In the genomic region with DNA sequence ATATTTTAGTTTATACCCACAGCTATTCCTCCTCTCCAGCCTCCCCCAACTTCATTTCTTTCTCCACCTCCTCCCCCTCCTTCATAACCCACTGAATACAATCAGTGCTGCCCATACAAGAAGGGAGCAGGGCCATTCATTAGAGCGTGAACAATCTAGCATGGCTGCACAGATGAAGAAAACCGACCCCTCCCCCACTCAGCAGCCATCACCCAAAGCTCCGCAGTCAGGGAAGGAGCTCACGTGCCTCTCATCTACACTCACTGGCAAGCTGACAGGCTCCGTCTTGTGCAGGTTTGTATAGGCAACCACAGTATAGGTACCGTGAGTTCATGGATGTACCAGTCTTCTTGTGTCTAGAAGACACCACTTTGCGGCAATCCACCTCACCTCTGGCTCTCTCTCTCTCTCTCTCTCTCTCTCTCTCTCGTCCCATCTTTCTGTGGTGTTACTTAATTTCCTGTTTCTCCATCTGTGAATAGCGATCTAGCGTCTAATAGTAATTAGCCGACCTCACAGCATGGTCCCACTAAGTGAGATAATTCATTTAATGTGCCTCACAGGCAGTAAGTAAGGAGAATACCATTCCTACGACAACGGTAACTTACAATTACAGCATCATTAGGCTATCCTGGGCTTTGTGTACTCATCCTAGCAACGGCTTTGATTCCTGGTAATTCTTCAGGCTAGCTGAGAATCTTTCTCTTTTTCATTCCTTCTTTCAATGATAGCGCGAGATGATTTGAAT, we compare ENCODE assay signal across 14 mouse cellular contexts. TPM values are rescaled to one million over a fixed set of nuclear protein-coding genes. Genes with fewer than 3 reads are reported as not detected.
DNase-seq lines count a peak whose midpoint lies in the region; ATAC-seq lines count a peak whose summit lies in the region.
"Had no signal": no experiment of that assay in that cellular context is flagged by ENCODE, and none has a peak within 500 bp of the region (broad histone marks: within the 10 kb centered on the region; RNA-seq: fewer than 3 reads in every experiment).

No protein-coding gene starts in this region.

- intact Hi-C loops in left cerebral cortex, postnatal 4 days (cut with DNase I) = no loop called here

- whole genome bisulfite sequencing in forebrain, embryonic 10.5 days = 64% methylated on average over 16 of the region's 16 CpGs
- 38% methylated on average over 16 of the region's 16 CpGs for WGBS in hindbrain, embryonic 16.5 days
- 50% methylated on average over 16 of the region's 16 CpGs for WGBS in neural tube, embryonic 12.5 days

- peak overlapping the region; percentile 78 for H3K27ac ChIP-seq in forebrain, embryonic 10.5 days
- peak overlapping the region; percentile 25; the same call in 1 of the 2 replicates for H3K27ac ChIP-seq in hindbrain, embryonic 16.5 days (ENCODE audit: low read depth, low read length)
- H3K27ac ChIP-seq in neural tube, embryonic 12.5 days = no peak overlapping the region
- H3K27ac ChIP-seq: stomach, embryonic 15.5 days had no signal

- H3K36me3 ChIP-seq in forebrain, embryonic 10.5 days (replicated peaks) = no peaks in the 10 kb centered on the region
- H3K36me3 ChIP-seq in hindbrain, embryonic 16.5 days (ENCODE audit: control insufficient read depth, insufficient read depth, low read length) = no peaks in the 10 kb centered on the region
- H3K36me3 ChIP-seq in neural tube, embryonic 12.5 days = no peaks in the 10 kb centered on the region
- H3K36me3 ChIP-seq: stomach, embryonic 15.5 days had no signal

- ATAC-seq in hindbrain, embryonic 16.5 days = peak; percentile 81
- peak; percentile 86 for ATAC-seq in neural tube, embryonic 12.5 days (ENCODE audit: low FRiP score, low read depth)
- ATAC-seq in CD4-positive, CD25-positive, alpha-beta regulatory T cell, adult 4 months = no peak

- peak overlapping the region; percentile 23; the same call in 1 of the 2 replicates for H3K4me3 ChIP-seq in forebrain, embryonic 10.5 days
- H3K4me3 ChIP-seq in hindbrain, embryonic 16.5 days (ENCODE audit: low read length) = no peak overlapping the region
- no peak overlapping the region for H3K4me3 ChIP-seq in neural tube, embryonic 12.5 days
- H3K4me3 ChIP-seq: stomach, embryonic 15.5 days had no signal

- peaks cover 19% of the 10 kb centered on the region for H3K27me3 ChIP-seq in forebrain, embryonic 10.5 days (ENCODE audit: poor library complexity, severe bottlenecking)
- H3K27me3 ChIP-seq in hindbrain, embryonic 16.5 days (replicated peaks; ENCODE audit: control insufficient read depth, insufficient read depth, low read length) = no peaks in the 10 kb centered on the region
- no peaks in the 10 kb centered on the region for H3K27me3 ChIP-seq in neural tube, embryonic 12.5 days (replicated peaks)
- H3K27me3 ChIP-seq: stomach, embryonic 15.5 days had no signal

- H3K4me2 ChIP-seq in hindbrain, embryonic 16.5 days (ENCODE audit: low read length) = peak overlapping the region; percentile 6; the same call in 1 of the 2 replicates
- peak overlapping the region; percentile 10; the same call in 1 of the 2 replicates for H3K4me2 ChIP-seq in neural tube, embryonic 12.5 days (replicated peaks)
- H3K4me2 ChIP-seq: stomach, embryonic 15.5 days had no signal

- no peak overlapping the region for H3K9ac ChIP-seq in hindbrain, embryonic 16.5 days (ENCODE audit: low read depth, low read length)
- H3K9ac ChIP-seq in neural tube, embryonic 12.5 days = no peak overlapping the region
- H3K9ac ChIP-seq: stomach, embryonic 15.5 days had no signal

- peak; percentile 56 for DNase-seq in left cerebral cortex, postnatal 4 days
- no peak for DNase-seq in left cerebral cortex, adult 11 months (ENCODE audit: low spot score)
- peak; percentile 40 for DNase-seq in forebrain, embryonic 10.5 days (ENCODE audit: extremely low spot score, low spot score)
- no peak for DNase-seq in spleen, adult 18-20 months
- DNase-seq in layer of hippocampus, postnatal 36 days = no peak
- DNase-seq: adrenal gland, postnatal 25 days had no signal

- peaks cover 9% of the 10 kb centered on the region; the same call in 1 of the 2 replicates for H3K9me3 ChIP-seq in forebrain, embryonic 10.5 days
- H3K9me3 ChIP-seq in hindbrain, embryonic 16.5 days (ENCODE audit: control insufficient read depth, low read length) = no peaks in the 10 kb centered on the region
- H3K9me3 ChIP-seq in neural tube, embryonic 12.5 days = no peaks in the 10 kb centered on the region
- H3K9me3 ChIP-seq: stomach, embryonic 15.5 days had no signal

- peaks cover 35% of the 10 kb centered on the region for H3K4me1 ChIP-seq in forebrain, embryonic 10.5 days
- H3K4me1 ChIP-seq in hindbrain, embryonic 16.5 days (ENCODE audit: control insufficient read depth, insufficient read depth, low read depth, low read length) = no peaks in the 10 kb centered on the region; the same call in 1 of the 2 replicates
- H3K4me1 ChIP-seq in neural tube, embryonic 12.5 days = peaks cover 9% of the 10 kb centered on the region
- H3K4me1 ChIP-seq: stomach, embryonic 15.5 days had no signal

RNA-seq across cellular contexts. Expression of a gene that starts 53.6 kb away (rescaled TPM):
- total RNA-seq in left cerebral cortex, postnatal 4 days (2021) = not detected
- not detected in 2 replicates for polyA plus RNA-seq in forebrain, embryonic 10.5 days (2016; fragmentation: Nextera tagmentation; extraction: Ambion mirVana)
- polyA plus RNA-seq in hindbrain, embryonic 16.5 days (2015; fragmentation: Nextera tagmentation; extraction: Ambion mirVana) = 0.09 TPM in 1 of 2 replicates, not detected in the other
- polyA plus RNA-seq in neural tube, embryonic 12.5 days (2016; fragmentation: Nextera tagmentation; extraction: Ambion mirVana) = 0.10 and 0.15 TPM in 2 replicates
- total RNA-seq in layer of hippocampus, postnatal 36 days (2021) = not detected
- polyA plus RNA-seq in CD4-positive, CD25-positive, alpha-beta regulatory T cell, adult 4 months (2017; shearing (Covaris generic)) = not detected
- total RNA-seq: granulocyte monocyte progenitor cell, adult 5-6 weeks; hematopoietic stem cell, adult 5-6 weeks; megakaryocyte, adult 5-6 weeks had no signal
- polyA plus RNA-seq: C2C12 had no signal

Comparison
In these comparisons a context has a peak if more than half of its experiments do, and no peak if none do; other contexts are left out.
1. DNase-seq: peak in left cerebral cortex, postnatal 4 days (single experiment) and forebrain, embryonic 10.5 days (single experiment); none in left cerebral cortex, adult 11 months (single experiment), spleen, adult 18-20 months (0 of 2) and layer of hippocampus, postnatal 36 days (0 of 2).